8 mouse cellular contexts compared by ENCODE assay signal in the genomic region with DNA sequence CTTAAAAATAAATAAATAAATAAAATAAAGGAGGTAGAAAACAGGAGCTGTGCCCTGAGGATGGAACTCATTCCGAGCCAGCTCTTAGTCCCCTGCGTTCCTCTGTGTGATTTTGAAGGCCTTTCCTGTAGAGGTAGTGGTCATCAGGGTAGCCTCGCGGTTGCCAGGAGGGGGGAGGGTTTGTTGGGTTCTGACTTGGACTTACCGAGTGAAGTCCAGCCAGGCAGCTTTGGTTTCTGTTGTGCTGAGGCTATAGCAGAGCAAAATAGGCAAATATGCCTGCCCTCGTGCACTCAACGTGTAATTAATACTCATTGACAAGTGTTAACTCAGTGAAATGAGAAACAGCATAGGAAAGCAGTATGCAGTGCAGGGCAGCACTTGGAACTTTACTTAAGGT.
A peak's percentile ranks its signal among the peaks of the same experiment; 100 is the strongest.
DNase-seq lines count a peak whose midpoint lies in the region; ATAC-seq and TF ChIP-seq lines count a peak whose summit lies in the region.
"Had no signal": no experiment of that assay in that cellular context is flagged by ENCODE, and none has a peak within 500 bp of the region (broad histone marks: within the 10 kb centered on the region; RNA-seq: fewer than 3 reads in every experiment).

No protein-coding gene starts in this region.

- no peak for TF ChIP-seq CTCF in layer of hippocampus, adult 2 months (conservative IDR thresholded peaks at IDR 0.05)
- TF ChIP-seq CTCF in MEL (IDR thresholded peaks at IDR 0.05 in 2 of 3, conservative IDR thresholded peaks at IDR 0.05 in 1 of 3; ENCODE audit: control insufficient read depth in 1 of 3, insufficient read depth in 1 of 3, low read depth in 2 of 3, low read length in 3 of 3, poor library complexity in 1 of 3, severe bottlenecking in 1 of 3), result no peak
- TF ChIP-seq CTCF in liver, postnatal 0 days (IDR thresholded peaks at IDR 0.05; ENCODE audit: low read depth), result no peak

- H3K4me2 ChIP-seq in hindbrain, embryonic 14.5 days (replicated peaks), result no peak overlapping the region
- H3K4me2 ChIP-seq in liver, postnatal 0 days (ENCODE audit: low read depth, low read length), result peak overlapping the region; percentile 58
- H3K4me2 ChIP-seq: embryonic facial prominence, embryonic 12.5 days had no signal

- H3K9ac ChIP-seq in MEL (ENCODE audit: control insufficient read depth, low read depth, low read length, poor library complexity, severe bottlenecking), result peak overlapping the region; percentile 72
- H3K9ac ChIP-seq in hindbrain, embryonic 14.5 days, result no peak overlapping the region
- H3K9ac ChIP-seq in liver, postnatal 0 days (replicated peaks), result no peak overlapping the region
- H3K9ac ChIP-seq: embryonic facial prominence, embryonic 12.5 days had no signal

- TF ChIP-seq RAD21 in MEL (IDR thresholded peaks at IDR 0.05; ENCODE audit: low read depth, low read length), result no peak

- ATAC-seq in hindbrain, embryonic 14.5 days (ENCODE audit: low FRiP score), result no peak
- peak; percentile 70 for ATAC-seq in liver, postnatal 0 days

- no peaks in the 10 kb centered on the region for H3K27me3 ChIP-seq in MEL (ENCODE audit: control insufficient read depth in 1 of 2, insufficient read depth in 2 of 2, low read length in 2 of 2)
- H3K27me3 ChIP-seq in hindbrain, embryonic 14.5 days (ENCODE audit: control insufficient read depth, insufficient read depth, low read length), result no peaks in the 10 kb centered on the region
- no peaks in the 10 kb centered on the region for H3K27me3 ChIP-seq in liver, postnatal 0 days (ENCODE audit: insufficient read depth, low read length)
- H3K27me3 ChIP-seq: embryonic facial prominence, embryonic 12.5 days had no signal

- peaks cover 0 to 7% of the 10 kb centered on the region in 2 experiments; a peak in 2 of 4 replicates for H3K36me3 ChIP-seq in MEL (ENCODE audit: control insufficient read depth in 1 of 2, insufficient read depth in 2 of 2, low read length in 2 of 2)
- peaks cover 14% of the 10 kb centered on the region for H3K36me3 ChIP-seq in hindbrain, embryonic 14.5 days (replicated peaks; ENCODE audit: control insufficient read depth, insufficient read depth)
- H3K36me3 ChIP-seq in liver, postnatal 0 days (replicated peaks; ENCODE audit: insufficient read depth, low read length), result 0 out of 2 replicates have a peak, but pooled peaks cover 2% of the 10 kb centered on the region

- no peaks in the 10 kb centered on the region for H3K9me3 ChIP-seq in MEL (replicated peaks; ENCODE audit: insufficient read depth, low read length)
- H3K9me3 ChIP-seq in hindbrain, embryonic 14.5 days (ENCODE audit: control insufficient read depth, low read length), result no peaks in the 10 kb centered on the region
- no peaks in the 10 kb centered on the region for H3K9me3 ChIP-seq in liver, postnatal 0 days (ENCODE audit: low read length)
- H3K9me3 ChIP-seq: embryonic facial prominence, embryonic 12.5 days had no signal

- 82% methylated on average over 7 of the region's 7 CpGs for WGBS in hindbrain, embryonic 14.5 days
- 46% methylated on average over 7 of the region's 7 CpGs for WGBS in liver, postnatal 0 days (ENCODE audit: insufficient replicate concordance)

- H3K4me3 ChIP-seq in layer of hippocampus, adult 2 months, result no peak overlapping the region
- H3K4me3 ChIP-seq in MEL (ENCODE audit: control insufficient read depth in 1 of 2, insufficient read depth in 1 of 2, low read depth in 2 of 2, low read length in 2 of 2), result peak overlapping the region in 1 of 2 experiments; percentile 69; a peak in 2 of 4 replicates
- H3K4me3 ChIP-seq in hindbrain, embryonic 14.5 days (replicated peaks; ENCODE audit: low read length), result no peak overlapping the region
- H3K4me3 ChIP-seq in liver, postnatal 0 days (ENCODE audit: low read depth, low read length), result no peak overlapping the region
- H3K4me3 ChIP-seq: embryonic facial prominence, embryonic 12.5 days had no signal

- TF ChIP-seq EP300 in MEL (IDR thresholded peaks at IDR 0.05; ENCODE audit: low read depth in 1 of 2, low read length in 2 of 2), result no peak
- no peak for TF ChIP-seq EP300 in liver, postnatal 0 days (IDR thresholded peaks at IDR 0.05; ENCODE audit: low read depth)

- no peaks in the 10 kb centered on the region; the same call in 1 of the 2 replicates for H3K79me2 ChIP-seq in MEL (ENCODE audit: control insufficient read depth, insufficient read depth, low read length, poor library complexity)

- DNase-seq in layer of hippocampus, adult 2 months (ENCODE audit: low spot score in 2 of 2), result no peak
- DNase-seq in layer of hippocampus, postnatal 14 days (ENCODE audit: low spot score in 2 of 2), result no peak
- no peak for DNase-seq in MEL (ENCODE audit: low read depth, low spot score)
- DNase-seq in hindbrain, embryonic 14.5 days (ENCODE audit: low spot score), result no peak
- peak; percentile 45 for DNase-seq in liver, postnatal 0 days
- DNase-seq in thymus, postnatal 36 days, result no peak
- no peak for DNase-seq in cerebellum, postnatal 14 days

- H3K4me1 ChIP-seq in MEL (ENCODE audit: control insufficient read depth in 1 of 2, insufficient read depth in 2 of 2, low read length in 2 of 2), result peaks cover 3 to 6% of the 10 kb centered on the region in 2 experiments; a peak in 2 of 4 replicates
- H3K4me1 ChIP-seq in hindbrain, embryonic 14.5 days (replicated peaks; ENCODE audit: control insufficient read depth, insufficient read depth, low read length), result peaks cover 7% of the 10 kb centered on the region; the same call in 1 of the 2 replicates
- H3K4me1 ChIP-seq in liver, postnatal 0 days (ENCODE audit: insufficient read depth), result peaks cover 12% of the 10 kb centered on the region
- H3K4me1 ChIP-seq: embryonic facial prominence, embryonic 12.5 days had no signal

- H3K27ac ChIP-seq in layer of hippocampus, adult 2 months, result peak overlapping the region; percentile 83
- peak overlapping the region; percentile 91 for H3K27ac ChIP-seq in MEL (ENCODE audit: control insufficient read depth, low read depth, low read length)
- peak overlapping the region; percentile 3; the same call in 1 of the 2 replicates for H3K27ac ChIP-seq in hindbrain, embryonic 14.5 days
- peak overlapping the region; percentile 71 for H3K27ac ChIP-seq in liver, postnatal 0 days (ENCODE audit: low read depth)
- H3K27ac ChIP-seq: embryonic facial prominence, embryonic 12.5 days had no signal

- no peak for TF ChIP-seq POLR2A in MEL (IDR thresholded peaks at IDR 0.05; ENCODE audit: control insufficient read depth in 1 of 2, insufficient read depth in 1 of 2, low read depth in 1 of 2, low read length in 2 of 2, poor library complexity in 1 of 2)

TF ChIP-seq in MEL, 35 proteins besides CTCF, POLR2A, EP300 and RAD21:
- TF ChIP-seq ELF1 (IDR thresholded peaks at IDR 0.05; ENCODE audit: low read depth, low read length) (no peak), ETS1 (IDR thresholded peaks at IDR 0.05; ENCODE audit: low read depth, low read length) (no peak), TCF12 (IDR thresholded peaks at IDR 0.05; ENCODE audit: low read depth, low read length) (no peak), USF2 (IDR thresholded peaks at IDR 0.05; ENCODE audit: borderline replicate concordance in 1 of 2, insufficient read depth in 1 of 2, low read depth in 1 of 2, low read length in 2 of 2) (no peak), CHD2 (IDR thresholded peaks at IDR 0.05; ENCODE audit: low read length) (no peak), POLR2AphosphoS2 (IDR thresholded peaks at IDR 0.05; ENCODE audit: low read length) (no peak), MEF2A (IDR thresholded peaks at IDR 0.05; ENCODE audit: extremely low read depth, insufficient replicate concordance, low read depth, low read length, poor library complexity, severe bottlenecking) (no peak), MAX (IDR thresholded peaks at IDR 0.05; ENCODE audit: low read length) (no peak), E2F4 (IDR thresholded peaks at IDR 0.05; ENCODE audit: borderline replicate concordance, low read depth, low read length) (no peak)

Comparison
In these comparisons a context has a peak if more than half of its experiments do, and no peak if none do; other contexts are left out.
1. H3K27ac ChIP-seq: peak in every context shown above with its lines; median percentile 91 in MEL; 83 in layer of hippocampus, adult 2 months; 71 in liver, postnatal 0 days; 3 in hindbrain, embryonic 14.5 days.